Mouse (Mus musculus) CD4-positive naive resting alpha-beta T cell, adult 57 days (primary cell): ENCODE measurements around the gene Khdc1a. TPM values are rescaled to one million over a fixed set of nuclear protein-coding genes. Genes with fewer than 3 reads are reported as not detected.

Experiments
- total RNA-seq: library from RNA; stranded (reverse); gene quantifications from one replicate; pipeline ENCODE4 v1.2.4, GENCODE M21; 2023

Khdc1a gene
- 0.30 TPM for total RNA-seq

DNA sequence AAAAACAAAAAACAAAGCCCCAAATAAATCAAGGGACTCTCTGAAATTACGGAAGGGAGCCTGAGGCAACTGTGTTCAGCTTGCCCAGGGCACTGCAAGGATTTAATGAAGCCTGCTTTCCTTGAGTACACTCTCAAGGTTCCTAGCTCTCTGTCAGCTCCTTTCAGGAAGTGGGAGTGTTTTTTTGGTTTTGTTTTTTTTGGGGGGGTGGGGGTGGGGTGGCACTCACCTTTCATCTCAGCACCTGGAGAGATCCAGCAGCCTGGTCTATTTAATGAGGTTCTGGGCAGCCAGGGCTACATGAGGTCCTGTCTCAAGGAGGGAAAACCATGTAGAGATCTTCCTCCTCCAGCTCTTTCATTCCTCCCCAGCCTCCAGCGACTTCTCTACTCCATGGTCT, at the start of gene Khdc1a:
TSS of gene Khdc1a (plus strand) at position 301 of the 400 bp plus-strand sequence.

DNA sequence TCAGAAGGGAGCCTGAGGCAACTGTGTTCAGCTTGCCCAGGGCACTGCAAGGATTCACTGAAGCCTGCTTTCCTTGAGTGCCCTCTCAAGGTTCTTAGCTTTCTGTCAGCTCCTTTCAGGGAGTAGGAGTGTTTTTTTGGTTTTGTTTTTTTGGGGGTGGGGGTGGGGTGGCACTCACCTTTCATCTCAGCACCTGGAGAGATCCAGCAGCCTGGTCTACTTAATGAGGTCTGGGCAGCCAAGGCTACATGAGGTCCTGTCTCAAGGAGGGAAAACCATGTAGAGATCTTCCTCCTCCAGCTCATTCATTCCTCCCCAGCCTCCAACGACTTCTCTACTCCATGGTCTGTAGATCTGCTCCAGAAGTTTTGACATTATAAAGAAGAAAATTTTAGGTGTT, 18.6 kb downstream of the Khdc1a start, which contains the start of gene Khdc1c:
TSS of gene Khdc1c (plus strand) at position 301 of the 400 bp plus-strand sequence.

GRCm38 (mm10) chr1:21383256-21383655, 33.8 kb downstream of the Khdc1a start, which contains the start of gene Khdc1b:
Gene Khdc1b (plus strand): TSS chr1:21383556.

Other genes starting within 250 kb of the Khdc1a start
- gene Tmem14a, start 131.1 kb upstream of the Khdc1a start, total RNA-seq = 0.50 TPM
- 1.2 TPM for gene Gsta3, start 109.1 kb upstream of the Khdc1a start, total RNA-seq
- gene Khdc1c, start 18.7 kb downstream of the Khdc1a start, total RNA-seq = not detected
- not detected for gene Khdc1b, start 33.9 kb downstream of the Khdc1a start, total RNA-seq